Mouse (Mus musculus): ENCODE results near the gene Msx2. TPM values are rescaled to one million over a fixed set of nuclear protein-coding genes. Genes with fewer than 3 reads are reported as not detected.

The Msx2 gene
- total RNA-seq, 2 experiments from 2014 or later, result not detected

- no peak for DNase-seq (ENCODE audit: low spot score)
These were observed 7.6 kb downstream of the Msx2 start for GRCm38 (mm10) chr13:53465191-53465820.

- DNase-seq (ENCODE audit: low spot score), result no peak
These were observed 8.4 kb downstream of the Msx2 start for GRCm38 (mm10) chr13:53464441-53465001.

GRCm38 (mm10) chr13:53463946-53464345, 8.9 kb downstream of the Msx2 start:
- no peak for DNase-seq (ENCODE audit: low spot score)

- no peak for DNase-seq (ENCODE audit: low spot score)
These were observed 9.8 kb downstream of the Msx2 start for GRCm38 (mm10) chr13:53463037-53463436.

GRCm38 (mm10) chr13:53462649-53462970, 10.3 kb downstream of the Msx2 start:
- no peak for DNase-seq (ENCODE audit: low spot score)

GRCm38 (mm10) chr13:53461855-53462648, 10.8 kb downstream of the Msx2 start:
- DNase-seq (ENCODE audit: low spot score), result no peak

- no peak for DNase-seq (ENCODE audit: low spot score)
These were observed 11.5 kb downstream of the Msx2 start for GRCm38 (mm10) chr13:53461346-53461745.

- no peak for DNase-seq (ENCODE audit: low spot score)
These were observed 14.1 kb downstream of the Msx2 start for GRCm38 (mm10) chr13:53458766-53459165.

- DNase-seq (ENCODE audit: low spot score), result no peak
These were observed 17.8 kb downstream of the Msx2 start for GRCm38 (mm10) chr13:53454794-53455672.

- no peak for DNase-seq (ENCODE audit: low spot score)
These were observed 18.9 kb downstream of the Msx2 start for GRCm38 (mm10) chr13:53453927-53454326.

GRCm38 (mm10) chr13:53447609-53448008, 25.3 kb downstream of the Msx2 start:
- no peak for DNase-seq (ENCODE audit: low spot score)

GRCm38 (mm10) chr13:53443602-53444001, 29.3 kb downstream of the Msx2 start:
- DNase-seq (ENCODE audit: low spot score), result no peak

GRCm38 (mm10) chr13:53442168-53442980, 30.5 kb downstream of the Msx2 start:
- DNase-seq (ENCODE audit: low spot score), result no peak

- no peak for DNase-seq (ENCODE audit: low spot score)
These were observed 31.4 kb downstream of the Msx2 start for GRCm38 (mm10) chr13:53441307-53442028.

GRCm38 (mm10) chr13:53439957-53440356, 32.9 kb downstream of the Msx2 start:
- no peak for DNase-seq (ENCODE audit: low spot score)

- peak; percentile 68 for DNase-seq (ENCODE audit: low spot score)
These were observed 46.4 kb downstream of the Msx2 start for GRCm38 (mm10) chr13:53426507-53426906.

GRCm38 (mm10) chr13:53421189-53421588, 51.7 kb downstream of the Msx2 start:
- no peak for DNase-seq (ENCODE audit: low spot score)

- DNase-seq (ENCODE audit: low spot score), result no peak
These were observed 52.1 kb downstream of the Msx2 start for GRCm38 (mm10) chr13:53420741-53421140.

- no peak for DNase-seq (ENCODE audit: low spot score)
These were observed 53.2 kb downstream of the Msx2 start for GRCm38 (mm10) chr13:53419681-53420080.

GRCm38 (mm10) chr13:53417701-53418100, 55.2 kb downstream of the Msx2 start:
- DNase-seq (ENCODE audit: low spot score), result no peak

Measured in gastrocnemius, adult 18-20 months (tissue).